Mouse (Mus musculus) layer of hippocampus, adult 18-20 months (tissue): ENCODE data around the gene Dusp2. TPM values are rescaled to one million over a fixed set of nuclear protein-coding genes. Genes with fewer than 3 reads are reported as not detected.

Experiments
- DNase-seq, 2 experiments: peaks; one replicate each; pipeline ENCODE4 v3.0.0; 2022; ENCODE audit warnings: low spot score in 2 of 2
- total RNA-seq, 2 experiments: library from RNA; stranded (reverse); gene quantifications; 2 replicates each; pipeline ENCODE4 v1.2.3; 2021

The Dusp2 gene
- total RNA-seq, 2 experiments from 2014 or later, result 0.91 to 1.4 TPM

GRCm38 (mm10) chr2:127322671-127323285 lies 13.2 kb upstream of the Dusp2 start:
- no peak for DNase-seq

GRCm38 (mm10) chr2:127323667-127324066 lies 12.3 kb upstream of the Dusp2 start:
- no peak for DNase-seq

- no peak for DNase-seq
Measured at GRCm38 (mm10) chr2:127324456-127324855, 11.5 kb upstream of the Dusp2 start.

DNA sequence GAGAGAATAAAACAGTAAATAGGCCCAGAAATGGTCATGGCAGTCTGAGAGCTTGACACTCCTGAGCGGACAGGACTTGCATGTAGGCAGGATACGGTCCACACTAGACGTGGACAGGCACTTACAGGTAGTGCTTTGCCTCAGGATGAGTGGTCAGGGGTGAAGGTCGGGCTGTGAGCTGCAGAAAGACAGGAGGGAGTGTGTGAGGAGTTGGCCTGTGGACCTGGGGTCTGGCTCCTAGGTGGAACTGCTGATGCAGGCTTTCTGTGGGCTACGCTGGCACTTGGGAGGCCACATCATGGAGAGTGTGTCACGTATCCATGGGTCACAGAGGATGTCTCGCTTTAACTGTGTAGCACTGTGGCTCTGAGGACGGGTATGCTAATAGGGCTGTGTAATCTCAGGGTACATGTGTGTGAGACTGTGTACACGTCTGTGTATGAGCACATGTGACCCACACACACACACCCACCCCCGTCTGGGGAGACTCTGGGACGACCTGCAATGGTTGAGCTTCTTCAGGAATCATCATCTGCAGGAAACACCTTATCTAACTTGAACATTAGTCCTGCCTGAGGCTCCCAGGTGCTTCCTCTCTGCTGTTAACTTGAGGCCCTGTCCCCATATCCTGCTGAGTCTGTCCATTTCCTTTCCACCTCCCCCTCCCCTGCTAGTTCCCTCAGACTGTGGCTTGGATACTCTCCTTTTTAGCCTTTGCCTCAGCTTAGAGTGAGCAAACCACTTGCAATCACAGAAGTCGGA lies 7.7 kb upstream of the Dusp2 start:
- DNase-seq, result no peak

- peak in 1 of 2 experiments; percentile 15 for DNase-seq
Measured at GRCm38 (mm10) chr2:127332807-127333570, 3.0 kb upstream of the Dusp2 start.

GRCm38 (mm10) chr2:127333945-127334603 lies 1.9 kb upstream of the Dusp2 start:
- DNase-seq, result no peak

GRCm38 (mm10) chr2:127335078-127335541 lies 849 bp upstream of the Dusp2 start:
- no peak for DNase-seq

DNA sequence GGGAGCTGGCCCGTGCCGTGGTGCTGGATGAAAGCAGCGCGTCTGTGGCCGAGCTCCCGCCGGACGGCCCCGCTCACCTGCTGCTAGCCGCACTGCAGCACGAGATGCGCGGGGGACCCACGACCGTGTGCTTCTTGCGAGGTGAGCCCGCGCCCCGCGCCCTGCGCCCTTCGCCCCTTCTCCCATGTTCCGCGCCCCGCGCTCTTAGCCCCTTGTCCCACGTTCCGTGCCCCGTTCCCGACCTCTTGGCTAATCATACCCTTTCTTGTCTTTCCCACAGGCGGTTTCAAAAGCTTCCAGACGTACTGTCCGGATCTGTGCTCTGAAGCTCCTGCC lies 506 bp downstream of the Dusp2 start:
- no peak for DNase-seq

GRCm38 (mm10) chr2:127336885-127337284 lies 926 bp downstream of the Dusp2 start:
- DNase-seq, result peak in 1 of 2 experiments; percentile 7

- DNase-seq, result no peak
Measured at GRCm38 (mm10) chr2:127337531-127337930, 1.6 kb downstream of the Dusp2 start.

DNA sequence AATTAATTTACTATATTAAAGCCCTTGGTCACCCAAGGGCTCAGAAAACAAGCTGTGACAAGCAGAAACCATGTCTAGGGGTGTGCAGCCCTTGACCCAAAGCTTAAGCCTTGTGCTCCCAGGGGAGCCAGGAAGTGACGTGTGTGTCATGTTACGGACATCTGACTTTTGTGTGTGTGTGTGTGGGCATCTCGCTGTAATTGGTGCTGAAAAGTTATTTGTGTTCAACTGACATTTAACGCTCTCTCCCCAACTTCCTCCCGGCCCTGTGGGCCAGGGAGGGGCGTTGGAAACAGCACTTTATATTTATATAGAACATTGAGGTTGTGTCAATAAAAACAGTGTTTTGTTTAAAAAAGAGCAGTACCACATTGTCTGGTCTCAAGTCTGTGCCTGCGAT lies 2.1 kb downstream of the Dusp2 start:
- DNase-seq, result no peak

DNA sequence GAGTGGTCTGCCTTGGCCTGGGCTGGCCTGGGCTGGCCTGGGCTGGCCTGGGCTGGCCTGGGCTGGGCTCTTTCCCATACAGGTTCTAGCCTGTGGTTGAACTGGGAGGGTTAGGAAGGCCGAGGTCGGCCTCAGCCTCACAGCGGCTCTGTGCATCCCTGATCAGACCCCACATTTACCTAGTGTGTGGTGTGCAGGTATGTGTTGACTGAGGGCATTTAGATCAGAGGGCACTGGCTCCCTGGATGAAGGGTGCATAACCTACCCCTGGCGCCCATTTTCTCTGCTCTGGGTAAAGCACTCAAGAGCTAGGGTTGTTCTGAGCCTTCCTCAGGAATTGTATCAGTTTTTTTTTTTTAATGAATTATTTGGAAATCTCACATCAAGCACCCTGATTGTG lies 2.5 kb downstream of the Dusp2 start, which contains the start of gene Astl:
Astl (plus strand) TSS at position 224 of the 400 bp plus-strand sequence.
- no peak for DNase-seq

- DNase-seq, result no peak
Measured at GRCm38 (mm10) chr2:127338833-127339232, 2.9 kb downstream of the Dusp2 start.

DNA sequence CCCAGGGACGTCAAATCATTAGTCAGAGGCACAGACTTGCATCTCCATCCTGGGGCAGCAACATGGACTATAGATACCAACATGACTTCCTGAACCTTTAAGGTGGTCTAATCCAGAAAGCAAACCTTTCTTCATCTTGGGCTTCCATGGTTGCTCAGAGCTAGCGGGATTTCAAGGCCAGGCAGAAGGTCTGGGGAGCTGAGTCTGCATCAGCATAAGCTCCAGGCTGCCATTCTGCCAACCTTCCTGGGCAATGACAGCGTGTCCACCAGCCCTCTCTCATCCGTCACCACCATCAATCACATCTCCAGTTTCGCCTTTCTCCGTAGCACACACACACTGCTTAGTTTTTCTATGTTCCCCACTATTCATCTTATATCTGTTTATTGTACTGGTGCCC lies 3.3 kb downstream of the Dusp2 start:
- no peak for DNase-seq

DNA sequence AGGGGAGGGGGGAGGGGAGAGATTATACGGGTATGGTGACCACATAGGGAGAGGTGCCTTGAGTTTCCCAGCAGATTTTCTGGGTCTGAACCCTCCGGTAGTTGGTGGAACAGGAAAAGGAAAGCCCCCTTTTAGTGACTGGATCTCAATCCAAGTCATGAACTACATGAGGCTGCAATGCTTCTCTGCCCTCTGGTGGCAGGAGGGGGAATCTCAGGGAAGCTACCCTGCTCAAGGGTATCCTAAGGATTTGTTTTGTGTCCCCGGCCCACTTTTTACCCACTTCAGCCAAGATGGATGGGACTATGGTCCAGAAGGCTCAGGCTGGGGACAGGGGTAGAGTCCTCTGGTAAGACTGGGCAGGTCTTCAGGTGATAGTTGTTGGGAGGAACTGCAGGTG lies 5.2 kb downstream of the Dusp2 start:
- peak in 1 of 2 experiments; percentile 61 for DNase-seq

- no peak for DNase-seq
Measured at GRCm38 (mm10) chr2:127346334-127346733, 10.4 kb downstream of the Dusp2 start.

DNA sequence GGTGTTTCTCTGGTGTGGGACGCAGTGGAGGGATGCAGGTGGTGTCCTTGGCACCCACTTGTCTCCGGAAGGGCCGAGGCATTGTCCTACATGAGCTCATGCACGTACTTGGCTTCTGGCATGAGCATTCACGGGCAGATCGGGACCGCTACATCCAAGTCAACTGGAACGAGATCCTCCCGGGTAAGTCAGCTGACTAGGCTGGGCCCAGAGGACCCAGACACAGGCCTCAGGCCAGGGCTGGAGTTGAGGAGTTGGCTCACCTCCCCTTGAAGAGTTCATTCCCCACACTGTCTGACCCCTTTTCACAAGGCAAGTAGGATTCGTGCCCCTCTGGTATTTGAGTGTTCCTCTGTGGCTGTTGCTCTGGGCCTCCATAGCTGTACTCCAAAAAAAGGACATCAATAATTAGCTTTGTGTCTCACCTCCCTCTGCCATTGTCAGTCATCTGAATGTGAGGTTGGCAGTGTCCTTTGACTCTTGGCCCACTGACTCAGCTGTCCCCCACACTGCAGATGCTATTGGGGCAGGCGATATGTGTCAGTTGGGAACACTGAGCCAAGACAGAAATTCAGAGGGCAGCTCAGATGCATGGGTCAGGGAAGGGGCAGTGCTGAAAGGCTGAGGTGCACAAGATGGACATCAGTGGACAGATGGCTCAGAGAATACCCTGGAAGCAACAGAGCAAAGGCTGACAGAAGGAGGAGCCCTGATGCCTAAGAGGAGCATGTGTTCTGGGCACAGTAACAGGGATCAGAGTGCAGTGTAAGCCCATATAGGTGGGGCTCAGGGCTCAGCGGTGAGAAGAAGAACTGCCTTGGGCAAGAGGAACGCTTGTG lies 11.4 kb downstream of the Dusp2 start:
- no peak for DNase-seq

DNA sequence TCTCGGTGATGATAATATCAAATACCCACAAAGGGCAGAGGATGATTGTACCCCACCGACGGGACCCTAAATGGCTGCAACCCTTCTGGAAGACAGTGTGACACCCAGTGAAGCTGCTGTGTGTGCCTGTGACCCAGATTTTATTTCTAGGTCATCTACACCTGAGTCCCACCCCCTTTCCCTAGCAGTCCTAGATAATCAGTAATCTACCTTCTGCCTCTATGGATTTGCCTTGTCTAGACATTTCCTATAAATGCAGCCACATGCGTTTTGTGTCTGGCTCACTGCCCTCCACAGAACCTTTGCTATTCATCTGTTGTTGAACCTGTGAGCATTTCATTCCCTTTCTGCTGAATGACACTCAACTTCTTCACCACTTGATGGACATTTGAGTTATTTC lies 17.9 kb downstream of the Dusp2 start:
- no peak for DNase-seq

- DNase-seq, result peak; percentile 59 to 90
Measured at GRCm38 (mm10) chr2:127362459-127363281, 26.7 kb downstream of the Dusp2 start, which contains the start of gene Adra2b. TSS of gene Adra2b (plus strand) at chr2:127363208.

- no peak for DNase-seq
Measured at GRCm38 (mm10) chr2:127363282-127363652, 27.3 kb downstream of the Dusp2 start.
